Mouse (Mus musculus): ENCODE data around the gene Tbcd.

DNA sequence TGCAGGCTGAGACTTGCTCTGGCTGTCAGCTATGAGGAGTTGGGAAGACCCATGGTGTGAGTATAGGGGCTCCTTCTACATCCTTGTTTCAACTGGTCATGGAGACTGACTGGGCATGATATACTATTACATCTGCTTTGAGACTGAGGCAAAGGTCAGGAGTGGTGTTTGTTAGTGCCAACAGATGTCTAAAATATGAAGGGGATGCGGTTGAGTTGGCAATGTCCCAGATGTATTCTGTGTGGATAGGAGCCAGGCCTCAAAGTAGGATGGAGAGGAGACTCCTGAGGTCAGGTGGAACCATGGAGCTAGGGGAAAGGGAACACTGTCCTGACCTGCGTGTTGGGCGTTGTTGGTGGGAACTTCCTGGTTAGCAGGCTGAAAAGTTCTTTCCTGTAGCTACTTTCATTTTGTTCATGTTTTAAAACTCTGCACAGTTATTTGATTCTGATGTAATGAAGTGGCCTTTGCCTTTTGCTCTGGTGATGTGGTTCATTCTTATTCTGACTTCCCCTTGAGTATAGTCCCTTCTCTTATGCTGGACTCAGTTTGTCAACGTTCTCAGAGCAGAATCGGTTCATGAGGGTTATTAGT lies 99.6 kb downstream of the Tbcd start:
- TF ChIP-seq EP300 (IDR thresholded peaks at IDR 0.05; ENCODE audit: insufficient read depth, low read depth, low read length) = no peak
- TF ChIP-seq CTCF (IDR thresholded peaks at IDR 0.05) = no peak

Measured in heart, adult 2 months (tissue).